Mouse (Mus musculus) forebrain, embryonic 14.5 days (tissue): ENCODE measurements around the gene Akap8l. TPM values are rescaled to one million over a fixed set of nuclear protein-coding genes. Genes with fewer than 3 reads are reported as not detected.

Source experiments
- ATAC-seq: fragments of 200-750 bp; cut with Nextera tagmentation; 2 replicates; pipeline ENCODE4 v1.8.0; 2017; ENCODE audit warnings: mild to moderate bottlenecking, moderate library complexity
- DNase-seq: peaks from one replicate; pipeline ENCODE4 v3.0.0-alpha.2; 2015; ENCODE audit warnings: low spot score
- H3K27ac ChIP-seq: fragments of 300-500 bp; sonication (generic); 2 replicates; pipeline ENCODE4 v1.5.1; 2014; ENCODE audit warnings: low read depth, mild to moderate bottlenecking, control low read depth, low read length, moderate library complexity
- H3K27me3 ChIP-seq: fragments of 300-500 bp; sonication (generic); replicated peaks from 2 replicates; pipeline ENCODE4 v1.6.1; 2014; ENCODE audit warnings: low read length, control low read depth, mixed read lengths; ENCODE audit not compliant: control insufficient read depth, insufficient read depth
- H3K36me3 ChIP-seq: fragments of 300-500 bp; sonication (generic); 2 replicates; pipeline ENCODE4 v1.6.1; 2014; ENCODE audit warnings: low read length, control low read depth; ENCODE audit not compliant: control insufficient read depth, insufficient read depth
- H3K4me1 ChIP-seq: fragments of 300-500 bp; sonication (generic); 2 replicates; pipeline ENCODE4 v1.6.1; 2014; ENCODE audit warnings: antibody characterized with exemption, low read length, control low read depth; ENCODE audit not compliant: control insufficient read depth, insufficient read depth
- H3K4me2 ChIP-seq: fragments of 300-500 bp; sonication (generic); 2 replicates; pipeline ENCODE4 v1.6.1; 2014; ENCODE audit warnings: mild to moderate bottlenecking, control low read depth, low read length
- H3K4me3 ChIP-seq: fragments of 300-500 bp; sonication (generic); 2 replicates; pipeline ENCODE4 v1.5.1; 2014; ENCODE audit warnings: low read depth, low read length, control low read depth
- H3K9ac ChIP-seq: fragments of 300-500 bp; sonication (generic); 2 replicates; pipeline ENCODE4 v1.6.1; 2014; ENCODE audit warnings: mild to moderate bottlenecking, low read length, control low read depth, moderate library complexity
- H3K9me3 ChIP-seq: fragments of 300-500 bp; sonication (generic); replicated peaks from 2 replicates; pipeline ENCODE4 v1.6.1; 2016; ENCODE audit warnings: low read length, control low read depth, mixed read lengths; ENCODE audit not compliant: control insufficient read depth
- WGBS: fragments of 180-500 bp; shearing (Covaris S2); extraction: QIAGEN DNeasy Blood & Tissue Kit; methylation state at CpG from one replicate; pipeline ENCODE4 v1.1.7; 2014; 5-methylcytosine and 5-hydroxymethylcytosine counted together
- polyA plus RNA-seq: library from polyadenylated mRNA; unstranded; fragments of >200 nt; fragmentation: Nextera tagmentation; extraction: Ambion mirVana; gene quantifications from 2 replicates; pipeline ENCODE4 v1.2.1, GENCODE M21; 2014

The Akap8l gene
- polyA plus RNA-seq, result 66.6 and 82.4 TPM in 2 replicates

GRCm38 (mm10) chr17:32350382-32350983, at the start of gene Akap8l:
Gene Akap8l (minus strand): TSS chr17:32350607.
- Histone ChIP-seq H3K4me3 (peak within 1 kb of the TSS; percentile 75), H3K27me3 (no peaks in the 10 kb centered on the region), H3K27ac (peak within 1 kb of the TSS; percentile 79), H3K4me2 (peak within 1 kb of the TSS; percentile 75), H3K36me3 (peaks cover 27% of the 10 kb centered on the region), H3K9ac (peak within 1 kb of the TSS; percentile 81), H3K9me3 (no peaks in the 10 kb centered on the region), H3K4me1 (peaks cover 3% of the 10 kb centered on the region; the same call in 1 of the 2 replicates)
- ATAC-seq (peak; percentile 98), DNase-seq (peak; percentile 99)
- under 1% methylated on average over 37 of the region's 37 CpGs for WGBS

- Histone ChIP-seq H3K27ac (no peak overlapping the region), H3K9ac (no peak overlapping the region), H3K4me1 (no peaks in the 10 kb centered on the region), H3K4me2 (peak overlapping the region; percentile 26), H3K9me3 (no peaks in the 10 kb centered on the region), H3K36me3 (no peaks in the 10 kb centered on the region), H3K4me3 (peak overlapping the region; percentile 16; the same call in 1 of the 2 replicates), H3K27me3 (peaks cover 68% of the 10 kb centered on the region)
- WGBS, result 5% methylated on average over 37 of the region's 37 CpGs
- ATAC-seq (no peak), DNase-seq (no peak)
These were observed 45.9 kb upstream of the Akap8l start for GRCm38 (mm10) chr17:32396266-32396665.

- H3K4me1 ChIP-seq, result no peaks in the 10 kb centered on the region
- H3K9ac ChIP-seq, result no peak overlapping the region
- DNase-seq (no peak), ATAC-seq (no peak)
- H3K4me2 ChIP-seq, result no peak overlapping the region
- 79% methylated on average over 10 of the region's 10 CpGs for WGBS
- H3K36me3 ChIP-seq, result no peaks in the 10 kb centered on the region
- no peaks in the 10 kb centered on the region for H3K9me3 ChIP-seq
- H3K4me3 ChIP-seq, result no peak overlapping the region
- H3K27ac ChIP-seq, result no peak overlapping the region
- peaks cover 72% of the 10 kb centered on the region for H3K27me3 ChIP-seq
These were observed 43.5 kb upstream of the Akap8l start for GRCm38 (mm10) chr17:32393944-32394343.

GRCm38 (mm10) chr17:32389101-32389659, 38.8 kb upstream of the Akap8l start, which contains the start of gene Wiz:
Gene Wiz (minus strand): TSS chr17:32389439.
- 1% methylated on average over 28 of the region's 44 CpGs for WGBS
- peak within 1 kb of the TSS; percentile 86 for H3K9ac ChIP-seq
- peaks cover 31% of the 10 kb centered on the region for H3K27me3 ChIP-seq
- peak within 1 kb of the TSS; percentile 72; the same call in 1 of the 2 replicates for H3K27ac ChIP-seq
- ATAC-seq, result peak; percentile 91
- H3K4me2 ChIP-seq, result peak within 1 kb of the TSS; percentile 85
- DNase-seq, result peak; percentile 96
- 0 out of 2 replicates have a peak, but pooled peaks cover 3% of the 10 kb centered on the region for H3K4me1 ChIP-seq
- peak within 1 kb of the TSS; percentile 76 for H3K4me3 ChIP-seq
- H3K36me3 ChIP-seq, result peaks cover 18% of the 10 kb centered on the region
- H3K9me3 ChIP-seq, result no peaks in the 10 kb centered on the region

- Histone ChIP-seq H3K36me3 (peaks cover 24% of the 10 kb centered on the region), H3K4me3 (peak overlapping the region; percentile 76), H3K4me1 (0 out of 2 replicates have a peak, but pooled peaks cover 3% of the 10 kb centered on the region), H3K27ac (peak overlapping the region; percentile 72; the same call in 1 of the 2 replicates), H3K9ac (peak overlapping the region; percentile 86), H3K4me2 (peak overlapping the region; percentile 85), H3K9me3 (no peaks in the 10 kb centered on the region), H3K27me3 (peaks cover 25% of the 10 kb centered on the region)
- peak; percentile 16 for DNase-seq
- ATAC-seq, result peak; percentile 61
- under 1% methylated on average over 27 of the region's 39 CpGs for WGBS
These were observed 38.1 kb upstream of the Akap8l start for GRCm38 (mm10) chr17:32388370-32389100.

- Histone ChIP-seq H3K9me3 (no peaks in the 10 kb centered on the region), H3K27me3 (peaks cover 22% of the 10 kb centered on the region), H3K4me2 (peak overlapping the region; percentile 85), H3K9ac (peak overlapping the region; percentile 86), H3K4me3 (peak overlapping the region; percentile 76), H3K4me1 (0 out of 2 replicates have a peak, but pooled peaks cover 3% of the 10 kb centered on the region), H3K27ac (no peak overlapping the region), H3K36me3 (peaks cover 30% of the 10 kb centered on the region)
- no peak for ATAC-seq
- 41% methylated on average over 7 of the region's 7 CpGs for WGBS
- DNase-seq, result no peak
These were observed 37.6 kb upstream of the Akap8l start for GRCm38 (mm10) chr17:32387986-32388369.

GRCm38 (mm10) chr17:32386659-32387432, 36.4 kb upstream of the Akap8l start:
- Histone ChIP-seq H3K27me3 (peaks cover 10% of the 10 kb centered on the region), H3K4me1 (0 out of 2 replicates have a peak, but pooled peaks cover 3% of the 10 kb centered on the region), H3K27ac (no peak overlapping the region), H3K4me2 (no peak overlapping the region), H3K9me3 (no peaks in the 10 kb centered on the region), H3K4me3 (no peak overlapping the region), H3K36me3 (peaks cover 32% of the 10 kb centered on the region), H3K9ac (no peak overlapping the region)
- 69% methylated on average over 9 of the region's 9 CpGs for WGBS
- ATAC-seq (no peak), DNase-seq (peak; percentile 37)

- DNase-seq, result no peak
- no peak overlapping the region for H3K9ac ChIP-seq
- no peak for ATAC-seq
- H3K4me3 ChIP-seq, result no peak overlapping the region
- peaks cover 44% of the 10 kb centered on the region for H3K36me3 ChIP-seq
- H3K27me3 ChIP-seq, result no peaks in the 10 kb centered on the region
- WGBS, result 84% methylated on average over 5 of the region's 5 CpGs
- H3K27ac ChIP-seq, result no peak overlapping the region
- H3K9me3 ChIP-seq, result no peaks in the 10 kb centered on the region
- H3K4me1 ChIP-seq, result 0 out of 2 replicates have a peak, but pooled peaks cover 3% of the 10 kb centered on the region
- no peak overlapping the region for H3K4me2 ChIP-seq
These were observed 33.3 kb upstream of the Akap8l start for GRCm38 (mm10) chr17:32383661-32384060.
